Mouse (Mus musculus): ENCODE measurements around the gene Eif3f.

Gene Eif3f

DNA sequence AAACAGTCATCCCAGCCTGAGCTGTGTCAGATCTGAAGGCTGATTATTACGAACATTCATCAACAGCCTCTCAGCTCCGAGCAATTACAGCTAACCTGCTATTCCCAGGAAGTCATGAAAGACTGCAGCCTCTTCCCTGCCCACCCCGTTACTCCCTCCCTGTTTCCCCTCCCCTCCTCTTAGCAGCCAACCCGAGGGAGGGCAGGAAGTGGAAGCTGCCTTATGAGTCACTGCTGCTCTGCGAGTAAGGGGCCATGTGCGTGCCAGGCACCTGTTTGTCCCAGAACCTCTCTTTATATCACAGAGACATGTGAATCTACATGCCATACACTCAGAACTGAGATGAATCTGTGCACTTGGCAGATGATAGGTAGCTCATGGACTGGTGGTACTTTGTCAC, 34.0 kb downstream of the Eif3f start:
- DNase-seq (ENCODE audit: low spot score in 2 of 2) = no peak

DNA sequence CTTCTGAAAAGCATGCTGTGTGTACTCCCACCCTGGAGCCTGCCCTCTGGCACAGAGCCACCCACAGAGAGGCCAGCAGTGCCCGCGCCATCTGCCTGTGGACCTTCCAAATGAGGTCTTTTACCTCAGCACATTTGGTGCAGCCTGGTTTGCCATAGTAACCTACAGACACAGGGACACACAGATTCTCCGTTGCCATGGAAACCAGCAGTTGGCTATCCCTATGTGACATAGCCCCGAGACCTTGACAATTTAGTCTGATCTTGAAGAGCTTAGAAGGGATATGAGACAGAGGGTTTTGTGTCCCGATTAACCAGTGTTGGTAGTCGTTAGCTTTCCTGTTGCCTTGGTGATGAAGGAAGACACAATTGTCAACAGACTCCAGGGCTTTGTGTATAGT, 38.1 kb downstream of the Eif3f start:
- no peak for DNase-seq (ENCODE audit: low spot score in 2 of 2)

DNA sequence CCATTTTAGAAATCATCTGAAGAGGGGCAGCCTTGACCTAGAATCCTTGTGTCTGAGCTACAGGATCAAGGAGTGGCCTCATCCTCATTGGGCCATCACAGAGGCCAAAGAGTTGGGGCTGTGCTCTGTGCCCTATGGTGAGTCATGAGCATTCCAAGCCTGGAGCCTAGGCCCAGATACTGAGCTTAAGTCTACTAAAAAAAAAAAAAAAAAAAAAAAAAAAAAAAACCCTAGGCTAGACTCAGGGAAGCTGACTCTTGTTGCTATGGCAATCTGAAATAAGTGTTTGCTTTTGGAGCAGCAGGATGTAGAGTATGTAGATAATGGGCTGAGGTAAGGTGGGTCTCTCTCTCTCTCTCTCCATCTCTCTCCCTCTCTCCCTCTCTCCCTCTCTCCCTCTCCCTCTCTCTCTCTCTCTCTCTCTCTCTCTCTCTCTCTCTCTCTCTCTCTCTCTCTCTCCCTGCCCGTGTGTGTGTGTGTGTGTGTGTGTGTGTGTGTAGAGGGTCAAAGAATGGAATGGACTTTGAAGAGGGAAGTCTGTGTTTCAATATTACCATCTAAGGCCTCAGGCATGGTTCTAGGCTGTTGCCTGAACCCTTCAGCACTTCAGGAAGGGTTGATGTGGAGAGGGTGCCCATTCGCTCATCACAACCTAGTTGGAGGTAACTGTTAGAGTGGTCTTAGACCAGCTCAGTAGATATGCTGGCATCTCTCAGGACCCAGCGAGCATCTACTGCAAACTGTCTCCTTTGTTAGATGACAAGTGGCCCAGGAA, 51.9 kb downstream of the Eif3f start:
- DNase-seq (ENCODE audit: low spot score in 2 of 2) = no peak

DNA sequence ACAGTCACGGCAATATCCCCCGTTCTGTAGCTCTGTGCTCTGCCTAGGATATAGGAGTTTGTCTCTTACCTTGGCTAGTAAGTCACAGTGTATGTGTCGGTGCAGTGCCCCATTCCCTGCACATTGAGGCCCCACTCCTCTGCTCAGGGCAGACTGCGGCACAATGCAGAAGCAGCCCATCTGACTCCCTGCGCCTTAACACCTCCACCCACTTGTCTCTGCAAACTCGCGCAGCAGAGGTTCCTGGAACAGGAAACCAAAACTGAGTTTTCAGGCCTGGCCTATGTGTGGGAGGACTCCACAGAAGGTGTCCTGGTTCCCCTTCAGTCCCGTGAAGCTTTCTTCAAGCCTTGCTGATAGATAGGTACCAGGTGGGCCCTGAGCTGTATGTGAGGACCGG, 57.0 kb downstream of the Eif3f start:
- DNase-seq (ENCODE audit: low spot score in 2 of 2) = no peak

Measured in frontal cortex, postnatal 25 days (tissue).